Mouse (Mus musculus) ES-E14 (cell line): ENCODE results near the gene Steap4.

Source experiments
- HCFC1 ChIP-seq: IDR thresholded peaks from 2 replicates; pipeline ENCODE4 v1.6.1; 2012; ENCODE audit warnings: low read length, inconsistent platforms, borderline replicate concordance; ENCODE audit not compliant: insufficient read depth
- ZC3H11A ChIP-seq: IDR thresholded peaks from 2 replicates; pipeline ENCODE4 v1.6.1; 2012; ENCODE audit warnings: low read depth, mild to moderate bottlenecking, inconsistent platforms, low read length, borderline replicate concordance
- ZNF384 ChIP-seq: IDR thresholded peaks from 2 replicates; pipeline ENCODE4 v1.6.1; 2012; ENCODE audit warnings: low read depth, low read length, inconsistent platforms

- TF ChIP-seq HCFC1 (no peak), ZC3H11A (no peak), ZNF384 (no peak)
Observed at GRCm38 (mm10) chr5:7965281-7965680, 5.0 kb downstream of the Steap4 start.
